Mouse (Mus musculus) intestine, embryonic 15.5 days (tissue): ENCODE data around the gene Large1. TPM values are rescaled to one million over a fixed set of nuclear protein-coding genes. Genes with fewer than 3 reads are reported as not detected.

Experiments
- ATAC-seq: fragments of 200-750 bp; cut with Nextera tagmentation; 2 replicates; pipeline ENCODE4 v1.8.0; 2017; ENCODE audit warnings: moderate TSS enrichment, moderate library complexity
- H3K27ac ChIP-seq: fragments of 300-500 bp; sonication (generic); 2 replicates; pipeline ENCODE4 v1.5.1; 2015; ENCODE audit warnings: mild to moderate bottlenecking, inconsistent platforms
- H3K27me3 ChIP-seq: fragments of 300-500 bp; sonication (generic); replicated peaks from 2 replicates; pipeline ENCODE4 v1.6.1; 2015; ENCODE audit warnings: inconsistent platforms
- H3K36me3 ChIP-seq: fragments of 300-500 bp; sonication (generic); 2 replicates; pipeline ENCODE4 v1.6.1; 2015; ENCODE audit warnings: inconsistent platforms
- H3K4me1 ChIP-seq: fragments of 300-500 bp; sonication (generic); replicated peaks from 2 replicates; pipeline ENCODE4 v1.6.1; 2015; ENCODE audit warnings: inconsistent platforms
- H3K4me2 ChIP-seq: fragments of 300-500 bp; sonication (generic); replicated peaks from 2 replicates; pipeline ENCODE4 v1.6.1; 2015; ENCODE audit warnings: mild to moderate bottlenecking, inconsistent platforms
- H3K4me3 ChIP-seq: fragments of 300-500 bp; sonication (generic); replicated peaks from 2 replicates; pipeline ENCODE4 v1.5.1; 2015; ENCODE audit warnings: inconsistent platforms
- H3K9ac ChIP-seq: fragments of 300-500 bp; sonication (generic); 2 replicates; pipeline ENCODE4 v1.6.1; 2015; ENCODE audit warnings: inconsistent platforms
- H3K9me3 ChIP-seq: fragments of 300-500 bp; sonication (generic); 2 replicates; pipeline ENCODE4 v1.6.1; 2016; ENCODE audit warnings: inconsistent platforms
- WGBS: fragments of 180-500 bp; shearing (Covaris S2); methylation state at CpG from one replicate; pipeline ENCODE4 v1.1.7; 2015; 5-methylcytosine and 5-hydroxymethylcytosine counted together
- polyA plus RNA-seq: library from polyadenylated mRNA; unstranded; fragments of >200 nt; fragmentation: Nextera tagmentation; extraction: Ambion mirVana; gene quantifications from 2 replicates; pipeline ENCODE4 v1.2.1, GENCODE M21; 2015

Gene Large1
- polyA plus RNA-seq, 1 experiment from 2014 or later: 6.5 TPM

DNA sequence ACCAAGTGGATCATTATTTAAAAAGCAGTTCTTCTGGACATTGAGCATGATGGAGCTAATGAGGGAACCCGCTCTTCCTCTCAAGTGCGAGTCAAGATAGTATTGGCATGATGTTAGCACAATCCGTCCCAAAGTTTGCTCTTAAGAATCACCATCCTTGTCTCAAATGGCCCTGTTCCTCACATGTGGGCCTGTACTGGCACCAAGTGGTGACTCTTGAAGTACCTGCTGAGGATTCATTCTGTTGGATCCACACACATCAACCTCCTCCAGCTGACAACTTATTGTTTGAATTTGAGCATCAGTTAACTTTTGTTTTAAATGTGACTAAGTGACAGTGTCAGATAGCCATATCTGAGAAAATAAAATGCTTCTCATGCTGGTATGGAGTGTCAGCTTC, 540.6 kb downstream of the Large1 start:
- H3K36me3 ChIP-seq: no peaks in the 10 kb centered on the region; the same call in 1 of the 2 replicates
- H3K4me3 ChIP-seq: no peak overlapping the region
- H3K27me3 ChIP-seq: no peaks in the 10 kb centered on the region
- H3K4me1 ChIP-seq: no peaks in the 10 kb centered on the region
- whole genome bisulfite sequencing: 89% methylated on average over 3 of the region's 3 CpGs
- ATAC-seq: no peak
- no peak overlapping the region for H3K27ac ChIP-seq
- H3K4me2 ChIP-seq: no peak overlapping the region
- no peak overlapping the region for H3K9ac ChIP-seq
- no peaks in the 10 kb centered on the region for H3K9me3 ChIP-seq

DNA sequence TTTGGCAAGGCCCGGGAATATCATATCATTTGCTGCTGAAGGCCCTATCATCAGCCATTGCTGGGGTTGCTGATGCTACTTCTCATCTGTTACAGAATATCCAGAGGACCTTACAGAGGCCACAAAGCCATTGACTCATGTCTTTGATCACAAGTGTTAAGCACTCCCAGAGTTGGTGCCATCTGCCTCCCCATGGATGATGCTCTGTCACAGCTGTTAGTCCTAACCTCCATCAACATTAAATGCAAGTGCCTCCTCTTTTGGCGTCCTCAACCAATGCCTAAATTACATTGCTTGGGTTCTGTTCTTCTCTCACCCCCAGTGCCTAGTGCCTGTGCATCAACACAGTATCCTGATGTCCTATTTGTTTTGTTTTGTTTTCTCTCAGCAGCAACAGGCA, 551.8 kb downstream of the Large1 start:
- no peak for ATAC-seq
- Histone ChIP-seq H3K4me1 (no peaks in the 10 kb centered on the region), H3K4me3 (no peak overlapping the region), H3K27ac (no peak overlapping the region), H3K27me3 (no peaks in the 10 kb centered on the region), H3K36me3 (no peaks in the 10 kb centered on the region), H3K9ac (no peak overlapping the region), H3K4me2 (no peak overlapping the region), H3K9me3 (no peaks in the 10 kb centered on the region)
- WGBS: 86% methylated on average over 2 of the region's 2 CpGs

DNA sequence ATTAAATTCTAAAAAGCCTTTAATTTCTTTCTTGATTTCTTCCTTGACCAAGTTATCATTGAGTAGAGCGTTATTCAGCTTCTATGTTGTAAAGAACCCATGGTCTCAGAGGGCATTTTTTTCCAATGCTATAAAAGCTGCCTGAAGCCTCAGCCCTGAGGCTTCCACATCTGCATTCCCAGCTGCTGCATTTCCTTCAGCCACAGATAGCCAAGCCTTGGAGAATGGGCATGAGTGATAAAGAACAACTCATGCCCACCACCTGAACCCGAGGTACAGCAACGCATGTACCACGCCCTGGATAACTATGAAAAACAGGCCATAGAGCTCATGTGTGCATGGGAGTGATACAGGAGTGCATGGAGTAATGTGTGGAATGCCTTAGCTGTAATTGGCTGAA, 572.7 kb downstream of the Large1 start:
- no peaks in the 10 kb centered on the region for H3K36me3 ChIP-seq
- H3K4me1 ChIP-seq: no peaks in the 10 kb centered on the region
- H3K9me3 ChIP-seq: no peaks in the 10 kb centered on the region
- 89% methylated on average over 4 of the region's 4 CpGs for WGBS
- no peaks in the 10 kb centered on the region for H3K27me3 ChIP-seq
- no peak overlapping the region for H3K4me3 ChIP-seq
- H3K27ac ChIP-seq: no peak overlapping the region
- no peak overlapping the region for H3K9ac ChIP-seq
- no peak overlapping the region for H3K4me2 ChIP-seq
- ATAC-seq: no peak

DNA sequence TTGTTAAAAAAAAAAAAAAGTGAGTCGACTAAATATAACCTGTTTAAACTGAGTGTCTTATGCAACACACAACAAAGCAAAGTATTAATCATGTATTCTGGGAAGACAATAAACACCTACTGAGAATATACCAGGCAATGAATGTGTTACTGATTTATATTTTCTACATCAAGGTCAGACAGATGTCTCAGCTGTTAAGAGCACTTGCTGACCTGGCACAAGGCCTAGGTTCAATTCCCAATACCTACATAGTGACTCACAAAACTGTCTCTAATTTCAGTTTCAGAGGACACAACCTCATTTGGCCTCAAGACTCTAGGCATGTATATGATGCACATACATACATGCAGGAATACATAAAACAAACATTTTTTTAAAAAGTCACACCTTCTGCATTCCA, 575.5 kb downstream of the Large1 start:
- Histone ChIP-seq H3K27ac (no peak overlapping the region), H3K4me1 (no peaks in the 10 kb centered on the region), H3K4me2 (no peak overlapping the region), H3K9ac (no peak overlapping the region), H3K27me3 (no peaks in the 10 kb centered on the region), H3K36me3 (no peaks in the 10 kb centered on the region), H3K4me3 (no peak overlapping the region), H3K9me3 (no peaks in the 10 kb centered on the region)
- no peak for ATAC-seq
- 77% methylated on average over 1 of the region's 1 CpGs for WGBS

DNA sequence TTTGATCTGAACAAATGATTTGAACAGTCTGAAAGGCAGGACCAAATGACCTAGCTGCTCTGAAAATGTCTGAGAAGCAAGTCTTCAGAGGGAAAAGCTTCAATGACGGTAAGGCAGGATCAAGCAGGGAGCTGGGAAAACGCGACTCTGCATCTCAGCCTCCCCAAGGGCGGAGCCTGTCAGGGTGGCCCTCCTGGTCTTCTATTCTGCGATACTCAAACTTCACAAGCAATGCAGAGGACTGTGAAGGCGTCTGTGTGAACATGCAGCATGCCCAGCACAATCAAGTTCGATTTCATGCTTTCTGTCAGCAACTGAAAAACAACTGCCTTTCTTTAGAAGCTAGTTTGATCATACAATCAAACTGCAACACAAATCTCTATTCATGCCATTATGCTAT, 586.6 kb downstream of the Large1 start:
- Histone ChIP-seq H3K4me1 (no peaks in the 10 kb centered on the region), H3K4me2 (no peak overlapping the region), H3K36me3 (no peaks in the 10 kb centered on the region), H3K9ac (no peak overlapping the region), H3K9me3 (no peaks in the 10 kb centered on the region), H3K4me3 (no peak overlapping the region), H3K27me3 (no peaks in the 10 kb centered on the region), H3K27ac (no peak overlapping the region)
- ATAC-seq: no peak
- WGBS: 34% methylated on average over 7 of the region's 7 CpGs

DNA sequence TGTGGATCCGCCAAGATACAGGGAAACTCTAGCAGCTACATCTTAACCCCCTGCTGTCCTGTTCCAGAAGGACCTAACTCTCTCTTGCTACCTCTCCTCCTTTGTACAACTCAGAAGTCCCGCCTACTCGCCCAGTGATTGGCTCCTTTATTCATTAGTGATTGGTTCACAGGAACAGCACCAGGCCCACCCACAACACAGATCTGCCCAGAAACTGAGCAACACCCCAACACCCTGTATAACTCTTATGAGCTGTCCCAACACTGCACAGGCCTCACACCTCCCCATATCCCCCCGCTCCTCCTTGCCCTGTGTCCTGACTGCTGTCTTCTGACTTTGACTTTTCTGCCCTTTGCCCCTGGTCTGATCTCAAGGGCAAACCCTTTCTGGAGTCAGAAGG, 587.6 kb downstream of the Large1 start:
- no peak for ATAC-seq
- Histone ChIP-seq H3K9me3 (no peaks in the 10 kb centered on the region), H3K27me3 (no peaks in the 10 kb centered on the region), H3K4me1 (no peaks in the 10 kb centered on the region), H3K4me2 (no peak overlapping the region), H3K9ac (no peak overlapping the region), H3K27ac (no peak overlapping the region), H3K4me3 (no peak overlapping the region), H3K36me3 (no peaks in the 10 kb centered on the region)
- 78% methylated on average over 4 of the region's 4 CpGs for WGBS
